Mouse (Mus musculus): ENCODE results near the gene Dcx. TPM values are rescaled to one million over a fixed set of nuclear protein-coding genes. Genes with fewer than 3 reads are reported as not detected.

Gene Dcx
- total and polyA plus RNA-seq, 3 experiments = not detected

GRCm38 (mm10) chrX:143884953-143885352 is 48.2 kb downstream of the Dcx start:
- Histone ChIP-seq H3K4me3 (ENCODE audit: control insufficient read depth in 1 of 2, insufficient read depth in 1 of 2, low read depth in 2 of 2, low read length in 2 of 2) (no peak overlapping the region), H3K9me3 (replicated peaks; ENCODE audit: insufficient read depth, low read length) (no peaks in the 10 kb centered on the region), H3K27ac (ENCODE audit: control insufficient read depth, low read depth, low read length) (no peak overlapping the region), H3K9ac (ENCODE audit: control insufficient read depth, low read depth, low read length, poor library complexity, severe bottlenecking) (no peak overlapping the region), H3K36me3 (ENCODE audit: control insufficient read depth in 1 of 2, insufficient read depth in 2 of 2, low read length in 2 of 2) (no peaks in the 10 kb centered on the region), H3K79me2 (ENCODE audit: control insufficient read depth, insufficient read depth, low read length, poor library complexity) (no peaks in the 10 kb centered on the region), H3K27me3 (ENCODE audit: control insufficient read depth in 1 of 2, insufficient read depth in 2 of 2, low read length in 2 of 2) (no peaks in the 10 kb centered on the region), H3K4me1 (ENCODE audit: control insufficient read depth in 1 of 2, insufficient read depth in 2 of 2, low read length in 2 of 2) (no peaks in the 10 kb centered on the region)
- no peak for TF ChIP-seq EP300 (IDR thresholded peaks at IDR 0.05; ENCODE audit: low read depth in 1 of 2, low read length in 2 of 2)
- no peak for TF ChIP-seq GABPA (IDR thresholded peaks at IDR 0.05; ENCODE audit: low read depth, low read length)
- TF ChIP-seq ZNF384 (IDR thresholded peaks at IDR 0.05; ENCODE audit: low read depth, low read length) = no peak
- TF ChIP-seq MYB (IDR thresholded peaks at IDR 0.05; ENCODE audit: low read depth, low read length) = no peak
- TF ChIP-seq TCF12 (IDR thresholded peaks at IDR 0.05; ENCODE audit: low read depth, low read length) = no peak
- no peak for TF ChIP-seq USF2 (IDR thresholded peaks at IDR 0.05; ENCODE audit: borderline replicate concordance in 1 of 2, insufficient read depth in 1 of 2, low read depth in 1 of 2, low read length in 2 of 2)
- TF ChIP-seq BHLHE40 (IDR thresholded peaks at IDR 0.05; ENCODE audit: borderline replicate concordance, low read depth, low read length) = no peak
- TF ChIP-seq MAFK (IDR thresholded peaks at IDR 0.05; ENCODE audit: borderline replicate concordance, low read depth, low read length) = no peak
- no peak for TF ChIP-seq MEF2A (IDR thresholded peaks at IDR 0.05; ENCODE audit: extremely low read depth, insufficient replicate concordance, low read depth, low read length, poor library complexity, severe bottlenecking)
- TF ChIP-seq CHD1 (IDR thresholded peaks at IDR 0.05; ENCODE audit: low read depth, low read length) = no peak
- no peak for TF ChIP-seq SMC3 (IDR thresholded peaks at IDR 0.05; ENCODE audit: low read depth, low read length)
- DNase-seq (ENCODE audit: low read depth, low spot score) = no peak

- Histone ChIP-seq H3K79me2 (ENCODE audit: control insufficient read depth, insufficient read depth, low read length, poor library complexity) (no peaks in the 10 kb centered on the region), H3K4me1 (ENCODE audit: control insufficient read depth in 1 of 2, insufficient read depth in 2 of 2, low read length in 2 of 2) (no peaks in the 10 kb centered on the region), H3K9me3 (replicated peaks; ENCODE audit: insufficient read depth, low read length) (no peaks in the 10 kb centered on the region), H3K36me3 (ENCODE audit: control insufficient read depth in 1 of 2, insufficient read depth in 2 of 2, low read length in 2 of 2) (no peaks in the 10 kb centered on the region), H3K27ac (ENCODE audit: control insufficient read depth, low read depth, low read length) (no peak overlapping the region), H3K27me3 (ENCODE audit: control insufficient read depth in 1 of 2, insufficient read depth in 2 of 2, low read length in 2 of 2) (no peaks in the 10 kb centered on the region), H3K4me3 (ENCODE audit: control insufficient read depth in 1 of 2, insufficient read depth in 1 of 2, low read depth in 2 of 2, low read length in 2 of 2) (no peak overlapping the region), H3K9ac (ENCODE audit: control insufficient read depth, low read depth, low read length, poor library complexity, severe bottlenecking) (no peak overlapping the region)
- DNase-seq (ENCODE audit: low read depth, low spot score) = no peak
- no peak for TF ChIP-seq NRF1 (IDR thresholded peaks at IDR 0.05; ENCODE audit: insufficient read depth, low read depth, low read length, poor library complexity, severe bottlenecking)
- TF ChIP-seq SIN3A (IDR thresholded peaks at IDR 0.05; ENCODE audit: low read length) = no peak
These were observed 48.8 kb downstream of the Dcx start for GRCm38 (mm10) chrX:143884299-143884698.
